Mouse (Mus musculus) liver, postnatal 0 days (tissue): ENCODE measurements at regions not wholly inside any gene's neighbourhood (a gene's known extent, or its start where the extent isn't known, plus 50 kb on each side); places are given as distances from the start of the nearest gene placed in this dataset.

Experiments
- CTCF ChIP-seq: sonication (generic); IDR thresholded peaks from 2 replicates; pipeline ENCODE4 v1.5.1; 2016; ENCODE audit warnings: antibody characterized with exemption, low read depth
- EP300 ChIP-seq: IDR thresholded peaks from 2 replicates; pipeline ENCODE4 v1.6.1; 2016; ENCODE audit warnings: antibody characterized with exemption, low read depth, mild to moderate bottlenecking

GRCm38 (mm10) chr10:111836802-111837201, 135.7 kb upstream of the Krr1 start:
- no peak for TF ChIP-seq CTCF
- TF ChIP-seq EP300, result no peak
